Mouse (Mus musculus) ovary, postnatal 36 days (tissue): ENCODE measurements around the gene Arvcf.
A peak's percentile ranks its signal among the peaks of the same experiment; 100 is the strongest.

ENCODE experiments used
- DNase-seq: peaks from one replicate; pipeline ENCODE4 v3.0.0; 2022; ENCODE audit warnings: low spot score, mixed read lengths

The Arvcf gene

GRCm38 (mm10) chr16:18347931-18348600 is at the start of gene Arvcf, which contains the start of gene Tango2:
Gene Arvcf, plus strand, starts transcription at chr16:18348182.
Gene Tango2, minus strand, starts transcription at chr16:18348103.
- peak; percentile 87 for DNase-seq

- DNase-seq = no peak
Observed at GRCm38 (mm10) chr16:18308159-18308558, 39.8 kb upstream of the Arvcf start.

- no peak for DNase-seq
Observed at GRCm38 (mm10) chr16:18318992-18319391, 29.0 kb upstream of the Arvcf start.

GRCm38 (mm10) chr16:18321443-18321842 is 26.5 kb upstream of the Arvcf start:
- DNase-seq = no peak

GRCm38 (mm10) chr16:18323460-18323859 is 24.5 kb upstream of the Arvcf start:
- no peak for DNase-seq

- no peak for DNase-seq
Observed at GRCm38 (mm10) chr16:18324031-18324430, 24.0 kb upstream of the Arvcf start.

DNA sequence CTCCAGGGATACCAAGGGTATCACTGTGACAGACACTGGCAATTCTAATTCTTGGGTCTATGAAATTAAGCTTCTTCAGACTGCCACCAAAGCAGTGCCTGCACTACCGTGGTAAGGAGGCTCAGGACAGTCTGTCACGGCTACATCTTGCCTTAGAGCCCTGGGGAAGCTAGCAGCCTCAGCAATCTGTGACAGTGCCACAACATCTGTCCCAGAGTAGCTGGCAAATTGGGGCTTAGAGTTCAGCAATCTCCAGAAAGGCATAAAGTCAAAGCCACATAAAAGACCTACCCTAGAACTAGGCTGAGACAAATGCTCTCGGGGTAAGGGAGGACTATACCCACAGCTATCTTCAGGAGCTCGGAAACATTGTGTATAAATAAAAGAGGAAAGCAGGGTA is 22.2 kb upstream of the Arvcf start:
- no peak for DNase-seq

GRCm38 (mm10) chr16:18327936-18328335 is 20.0 kb upstream of the Arvcf start:
- no peak for DNase-seq

DNA sequence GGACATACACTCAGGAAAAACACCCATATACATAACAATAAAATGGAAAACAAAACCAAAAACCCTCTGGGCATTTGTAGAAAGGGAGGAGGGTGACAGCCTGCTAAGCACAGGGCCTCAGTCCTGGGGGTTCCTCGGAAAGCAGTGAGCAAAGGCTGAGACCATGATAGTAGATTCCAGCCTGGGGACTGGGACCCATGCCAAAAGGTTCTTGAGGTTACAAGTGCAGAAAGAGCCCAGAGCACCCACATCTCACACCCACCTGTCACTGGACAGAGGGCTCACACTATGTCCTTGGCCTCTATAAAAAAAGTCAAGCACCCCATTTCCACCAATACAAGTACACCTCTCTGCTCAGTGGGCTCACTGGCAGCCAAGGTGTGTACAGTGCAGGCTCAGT is 19.5 kb upstream of the Arvcf start:
- no peak for DNase-seq

DNA sequence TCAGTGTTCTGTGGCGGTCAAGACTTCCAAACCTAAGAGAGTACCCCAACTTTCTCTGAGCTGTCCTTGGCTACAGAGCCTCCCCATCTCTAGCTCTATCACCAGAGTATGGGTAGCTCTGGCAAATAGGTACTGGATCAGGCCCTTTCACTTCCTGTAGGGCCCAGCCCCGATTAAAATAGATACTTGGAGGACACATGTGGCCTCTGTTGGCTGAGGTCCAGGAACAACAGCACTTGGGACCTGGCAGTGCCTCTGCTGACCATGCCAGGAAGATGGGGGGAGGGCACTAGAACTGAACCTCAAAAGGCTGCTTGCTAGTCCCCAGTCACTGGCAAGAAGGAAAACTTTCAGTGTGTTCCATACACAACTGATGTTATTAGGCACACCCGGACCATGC is 14.0 kb upstream of the Arvcf start:
- DNase-seq = peak; percentile 30

- DNase-seq = no peak
Observed at GRCm38 (mm10) chr16:18335981-18336380, 12.0 kb upstream of the Arvcf start.

- DNase-seq = no peak
Observed at GRCm38 (mm10) chr16:18337261-18337660, 10.7 kb upstream of the Arvcf start.

- DNase-seq = peak; percentile 31
Observed at GRCm38 (mm10) chr16:18339866-18340265, 8.1 kb upstream of the Arvcf start.

DNA sequence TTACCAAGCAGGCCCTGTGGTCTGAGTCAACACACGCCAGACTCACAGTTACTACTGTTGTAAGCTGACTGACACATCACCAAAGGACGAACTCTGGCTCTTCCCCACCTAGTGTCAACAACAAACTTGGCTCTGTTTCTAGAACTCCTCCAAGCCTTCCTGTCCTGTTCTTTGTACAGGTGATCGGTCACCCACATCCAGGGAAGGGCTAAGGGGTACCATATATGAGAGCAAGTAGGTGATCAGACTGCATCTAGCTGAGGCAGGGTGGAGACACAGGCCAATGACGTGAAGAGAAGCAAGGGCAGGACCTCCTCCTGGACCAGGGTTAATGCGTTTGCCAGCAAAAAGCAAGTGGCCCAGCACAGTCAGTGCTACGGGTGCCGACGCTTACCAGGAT is 6.4 kb upstream of the Arvcf start:
- DNase-seq = no peak

GRCm38 (mm10) chr16:18342076-18342475 is 5.9 kb upstream of the Arvcf start:
- DNase-seq = no peak

DNA sequence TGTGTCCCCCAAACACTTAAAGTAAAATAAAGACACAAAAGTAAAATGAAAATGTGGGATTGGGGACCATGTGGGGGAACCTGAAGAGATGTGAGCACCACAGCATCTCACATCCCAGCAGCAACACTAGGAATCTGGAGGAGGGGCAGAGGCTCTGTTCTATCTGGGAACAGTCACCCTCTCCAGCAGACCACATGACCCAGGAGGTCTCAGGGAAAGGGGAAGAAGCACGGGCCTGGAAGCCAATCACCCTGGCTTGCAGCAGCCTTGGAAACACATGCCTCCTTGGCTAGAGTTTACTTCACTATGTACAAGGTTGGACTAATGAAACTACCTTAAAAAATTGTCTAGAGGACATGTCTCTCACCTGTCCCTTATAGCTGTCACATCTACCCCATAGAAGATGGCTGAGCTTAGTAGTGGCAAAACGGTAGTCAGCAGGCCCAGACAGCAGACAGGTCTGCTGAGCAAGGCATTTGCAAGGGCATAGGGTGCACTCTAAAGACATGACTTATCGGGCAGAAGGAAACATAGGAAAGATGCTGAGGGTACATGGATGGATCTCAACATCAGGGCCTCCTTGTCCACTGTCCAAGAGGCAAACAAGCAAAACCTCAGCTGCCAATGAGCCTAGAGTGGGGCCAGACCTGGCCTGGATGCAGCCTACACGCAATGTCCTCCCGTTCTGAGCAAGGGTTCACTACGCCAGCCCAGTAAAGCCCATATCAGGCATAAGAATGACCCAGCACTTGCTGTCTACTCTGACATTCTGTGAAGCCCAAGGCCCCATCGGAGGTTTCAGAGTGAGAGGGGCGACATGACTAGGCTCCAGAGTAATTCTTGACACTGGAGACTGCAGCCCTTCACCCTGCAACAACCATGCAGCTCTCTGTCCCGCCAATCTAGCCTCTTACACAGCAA is 5.1 kb upstream of the Arvcf start:
- DNase-seq = no peak

GRCm38 (mm10) chr16:18343778-18344177 is 4.2 kb upstream of the Arvcf start:
- peak; percentile 98 for DNase-seq

DNA sequence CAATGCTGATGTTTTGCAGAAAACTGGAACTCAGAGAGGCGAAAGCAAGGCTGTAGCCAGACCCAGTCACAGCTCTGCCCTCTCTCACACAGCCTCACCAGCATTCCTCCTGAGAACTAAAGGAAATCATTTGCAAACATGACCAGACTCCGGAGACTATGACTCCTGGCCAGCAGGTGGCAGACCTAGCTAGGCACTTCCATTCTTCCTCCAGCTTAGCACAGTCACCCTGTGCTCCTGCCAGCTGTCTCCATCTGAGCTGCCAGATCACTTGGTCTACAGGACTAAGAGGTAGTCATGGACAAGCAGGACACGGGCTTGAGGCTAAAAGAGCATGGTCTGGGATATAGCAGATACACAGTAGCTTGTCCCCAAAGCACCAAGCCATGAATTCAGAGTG is 2.7 kb upstream of the Arvcf start:
- peak; percentile 79 for DNase-seq

GRCm38 (mm10) chr16:18348601-18349175 is 706 bp downstream of the Arvcf start:
- DNase-seq = peak; percentile 39

GRCm38 (mm10) chr16:18349761-18350325 is 1.9 kb downstream of the Arvcf start:
- no peak for DNase-seq

GRCm38 (mm10) chr16:18351313-18352055 is 3.5 kb downstream of the Arvcf start:
- peak; percentile 30 for DNase-seq

DNA sequence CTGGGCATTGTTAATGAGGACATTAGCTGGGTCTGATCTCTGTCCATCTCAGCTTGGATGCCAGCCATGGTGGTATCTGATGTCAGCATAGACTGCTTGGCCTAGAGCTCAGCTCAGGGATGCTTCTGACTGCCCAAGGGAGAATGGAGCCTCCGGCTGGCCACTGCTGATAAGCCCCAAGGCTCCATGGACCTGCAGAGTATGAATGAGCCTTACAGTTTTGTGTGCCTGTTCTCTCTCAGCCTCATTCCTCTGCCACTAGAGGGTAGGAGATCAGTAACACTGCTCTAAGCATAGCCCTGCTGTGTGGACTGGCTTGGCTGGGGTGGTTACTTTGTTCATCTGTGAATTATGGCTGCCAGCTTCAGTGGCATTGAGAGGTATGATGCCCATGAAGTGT is 5.1 kb downstream of the Arvcf start:
- no peak for DNase-seq
